Mouse (Mus musculus) small intestine, adult 2 months (tissue): ENCODE measurements at regions not wholly inside any gene's neighbourhood (a gene's known extent, or its start where the extent isn't known, plus 50 kb on each side); places are given as distances from the start of the nearest gene placed in this dataset.

Source experiments
- CTCF ChIP-seq: fragments of 200-500 bp; IDR thresholded peaks from 2 replicates; pipeline ENCODE4 v1.5.1; 2012; ENCODE audit warnings: low read depth, mild to moderate bottlenecking, control low read depth, inconsistent platforms, low read length, moderate library complexity, mixed read lengths; ENCODE audit not compliant: insufficient replicate concordance, insufficient read length; ENCODE audit errors: extremely low read depth
- POLR2A ChIP-seq: fragments of 200-500 bp; IDR thresholded peaks from 2 replicates; pipeline ENCODE4 v1.6.1; 2012; ENCODE audit warnings: low read depth, mild to moderate bottlenecking, control low read depth, inconsistent platforms, low read length, moderate library complexity

DNA sequence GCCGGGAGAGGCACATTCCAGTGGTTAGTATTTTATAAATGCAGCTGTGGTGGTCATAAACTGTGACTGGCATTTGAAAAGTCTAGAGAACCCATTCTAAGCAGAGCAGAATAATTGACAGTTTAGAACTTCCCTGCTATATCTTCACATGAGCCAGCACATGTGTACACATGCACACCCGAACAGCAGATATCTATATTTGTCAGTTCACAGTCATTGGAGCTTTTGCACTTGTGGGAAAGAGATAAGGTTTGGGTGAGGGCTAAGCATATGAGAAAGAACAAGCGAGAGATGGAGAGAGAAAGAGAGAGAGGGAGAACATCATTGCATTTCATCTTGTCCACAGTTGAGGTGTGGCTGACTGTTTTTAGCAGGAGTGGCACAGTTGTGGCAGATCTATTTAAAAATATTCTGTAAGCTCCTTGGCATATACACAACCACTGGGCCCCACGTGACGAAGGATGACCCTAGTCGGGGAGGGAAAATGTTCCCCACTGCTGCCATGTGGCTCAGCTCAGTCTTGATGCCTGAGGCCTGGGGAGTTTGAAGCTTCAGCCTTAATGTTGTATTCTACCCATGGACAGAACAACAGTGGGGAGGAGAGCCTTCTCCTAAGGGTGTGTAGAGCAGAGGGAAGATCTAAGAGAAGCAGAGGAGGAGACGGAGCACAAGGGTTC is 85.4 kb upstream of the Tprg start:
- TF ChIP-seq CTCF (no peak), POLR2A (no peak)
